Mouse (Mus musculus) heart, embryonic 12.5 days (tissue): ENCODE data around the gene Cops6. TPM values are rescaled to one million over a fixed set of nuclear protein-coding genes. Genes with fewer than 3 reads are reported as not detected.
A peak's percentile ranks its signal among the peaks of the same experiment; 100 is the strongest.

ENCODE experiments used
- ATAC-seq: fragments of 200-750 bp; cut with Nextera tagmentation; 2 replicates; pipeline ENCODE4 v1.8.0; 2017; ENCODE audit warnings: moderate TSS enrichment, moderate library complexity; ENCODE audit not compliant: insufficient number of reproducible peaks, low FRiP score
- H3K27ac ChIP-seq: fragments of 300-500 bp; sonication (generic); 2 replicates; pipeline ENCODE4 v1.5.1; 2016; ENCODE audit warnings: mild to moderate bottlenecking, moderate library complexity; ENCODE audit not compliant: poor library complexity, severe bottlenecking
- H3K27me3 ChIP-seq: fragments of 300-500 bp; sonication (generic); replicated peaks from 2 replicates; pipeline ENCODE4 v1.6.1; 2016; ENCODE audit warnings: mild to moderate bottlenecking, moderate library complexity
- H3K36me3 ChIP-seq: fragments of 300-500 bp; sonication (generic); 2 replicates; pipeline ENCODE4 v1.6.1; 2016; ENCODE audit warnings: mild to moderate bottlenecking, moderate library complexity
- H3K4me1 ChIP-seq: fragments of 300-500 bp; sonication (generic); replicated peaks from 2 replicates; pipeline ENCODE4 v1.6.1; 2016; ENCODE audit warnings: mild to moderate bottlenecking
- H3K4me2 ChIP-seq: fragments of 300-500 bp; sonication (generic); 2 replicates; pipeline ENCODE4 v1.6.1; 2016; ENCODE audit warnings: mild to moderate bottlenecking, moderate library complexity
- H3K4me3 ChIP-seq: fragments of 300-500 bp; sonication (generic); 2 replicates; pipeline ENCODE4 v1.5.1; 2016; ENCODE audit warnings: mild to moderate bottlenecking
- H3K9ac ChIP-seq: fragments of 300-500 bp; sonication (generic); 2 replicates; pipeline ENCODE4 v1.6.1; 2016; ENCODE audit warnings: mild to moderate bottlenecking, moderate library complexity
- H3K9me3 ChIP-seq: fragments of 300-500 bp; sonication (generic); replicated peaks from 2 replicates; pipeline ENCODE4 v1.6.1; 2016; ENCODE audit warnings: mild to moderate bottlenecking, moderate library complexity
- WGBS: fragments of 180-500 bp; shearing (Covaris S2); methylation state at CpG from one replicate; pipeline ENCODE4 v1.1.7; 2016; 5-methylcytosine and 5-hydroxymethylcytosine counted together
- microRNA counts: library from miRNA; unstranded; fragments of <30 nt; microRNA quantifications from one replicate; lab custom pipeline; 2017
- microRNA-seq: library from miRNA; unstranded; fragments of <30 nt; microRNA quantifications from one replicate; pipeline ENCODE4, GENCODE M21; 2017
- polyA plus RNA-seq: library from polyadenylated mRNA; unstranded; fragments of >200 nt; fragmentation: Nextera tagmentation; extraction: Ambion mirVana; gene quantifications from 2 replicates; pipeline ENCODE4 v1.2.1, GENCODE M21; 2016

Cops6 gene
- polyA plus RNA-seq, 1 experiment from 2014 or later = 253 TPM

GRCm38 (mm10) chr5:138193771-138194727 is 33.2 kb downstream of the Cops6 start, which contains the start of gene Mblac1:
Gene Mblac1 (plus strand): TSS chr5:138194314.
- Histone ChIP-seq H3K4me3 (peak within 1 kb of the TSS; percentile 71), H3K4me1 (0 out of 2 replicates have a peak, but pooled peaks cover 3% of the 10 kb centered on the region), H3K9me3 (no peaks in the 10 kb centered on the region), H3K9ac (peak within 1 kb of the TSS; percentile 87), H3K27me3 (no peaks in the 10 kb centered on the region), H3K36me3 (peaks cover 19% of the 10 kb centered on the region), H3K4me2 (peak within 1 kb of the TSS; percentile 87), H3K27ac (peak within 1 kb of the TSS; percentile 84)
- WGBS = 7% methylated on average over 54 of the region's 54 CpGs
- ATAC-seq = peak; percentile 89

DNA sequence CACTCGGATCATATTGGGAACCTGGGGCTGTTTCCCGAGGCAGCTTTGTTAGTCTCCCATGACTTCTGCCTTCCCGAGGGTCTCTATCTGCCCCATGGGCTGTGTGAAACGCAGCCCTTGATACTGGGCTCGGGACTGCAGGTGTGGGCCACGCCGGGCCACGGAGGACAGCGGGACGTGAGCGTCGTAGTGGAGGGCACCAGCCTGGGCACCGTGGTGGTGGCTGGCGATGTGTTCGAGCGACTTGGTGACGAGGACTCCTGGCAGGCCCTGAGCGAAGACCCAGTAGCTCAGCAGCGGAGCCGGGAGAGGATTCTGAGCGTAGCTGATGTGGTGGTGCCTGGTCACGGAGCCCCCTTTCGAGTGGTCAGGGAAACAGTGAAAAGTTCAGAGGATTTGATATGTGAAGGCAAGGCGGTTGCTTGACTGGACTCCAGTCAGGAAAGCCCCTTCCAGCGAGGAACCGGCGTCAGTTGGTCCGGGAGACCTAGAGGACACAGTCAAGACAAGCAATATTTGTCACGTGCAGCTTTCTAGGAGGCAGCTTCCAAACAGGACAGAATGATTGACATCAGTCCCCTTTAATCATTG is 34.0 kb downstream of the Cops6 start:
- 1% methylated on average over 29 of the region's 29 CpGs for WGBS
- peak overlapping the region; percentile 84 for H3K27ac ChIP-seq
- ATAC-seq = peak; percentile 66
- peak overlapping the region; percentile 71 for H3K4me3 ChIP-seq
- no peaks in the 10 kb centered on the region for H3K27me3 ChIP-seq
- peak overlapping the region; percentile 87 for H3K9ac ChIP-seq
- 0 out of 2 replicates have a peak, but pooled peaks cover 3% of the 10 kb centered on the region for H3K4me1 ChIP-seq
- H3K9me3 ChIP-seq = no peaks in the 10 kb centered on the region
- peaks cover 16% of the 10 kb centered on the region for H3K36me3 ChIP-seq
- H3K4me2 ChIP-seq = peak overlapping the region; percentile 87

- H3K27ac ChIP-seq = no peak overlapping the region
- H3K4me1 ChIP-seq = 0 out of 2 replicates have a peak, but pooled peaks cover 3% of the 10 kb centered on the region
- no peak for ATAC-seq
- no peaks in the 10 kb centered on the region for H3K9me3 ChIP-seq
- H3K4me3 ChIP-seq = peak overlapping the region; percentile 71; the same call in 1 of the 2 replicates
- H3K36me3 ChIP-seq = peaks cover 16% of the 10 kb centered on the region
- peak overlapping the region; percentile 87; the same call in 1 of the 2 replicates for H3K9ac ChIP-seq
- 79% methylated on average over 7 of the region's 7 CpGs for WGBS
- H3K4me2 ChIP-seq = peak overlapping the region; percentile 87
- H3K27me3 ChIP-seq = no peaks in the 10 kb centered on the region
Observed at GRCm38 (mm10) chr5:138195463-138195862, 34.6 kb downstream of the Cops6 start.

DNA sequence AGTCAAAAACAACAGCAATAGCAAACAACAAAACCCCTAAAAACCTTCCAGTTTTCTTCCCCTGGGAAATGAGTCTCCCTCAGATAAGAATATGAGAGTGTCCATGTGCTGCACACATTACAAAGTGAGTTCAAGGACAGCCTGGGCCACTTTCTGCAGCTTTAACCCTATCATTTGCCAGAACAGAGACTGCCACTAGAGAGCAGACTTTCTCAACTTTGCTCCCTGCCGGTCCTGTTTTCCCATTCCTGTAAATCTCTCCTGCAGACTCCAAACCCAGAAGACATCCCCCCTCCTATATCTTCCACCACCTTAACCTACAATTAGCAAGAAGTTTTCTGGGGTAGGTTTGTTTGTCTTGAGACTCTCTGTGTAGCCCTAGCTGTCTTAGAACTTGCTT is 38.7 kb downstream of the Cops6 start:
- H3K4me1 ChIP-seq = 0 out of 2 replicates have a peak, but pooled peaks cover 3% of the 10 kb centered on the region
- H3K4me2 ChIP-seq = no peak overlapping the region
- peaks cover 9% of the 10 kb centered on the region for H3K9me3 ChIP-seq
- ATAC-seq = no peak
- no peaks in the 10 kb centered on the region for H3K27me3 ChIP-seq
- whole genome bisulfite sequencing = 11% methylated on average over 1 of the region's 1 CpGs
- no peak overlapping the region for H3K4me3 ChIP-seq
- H3K36me3 ChIP-seq = no peaks in the 10 kb centered on the region
- no peak overlapping the region for H3K27ac ChIP-seq
- H3K9ac ChIP-seq = no peak overlapping the region

- WGBS = 84% methylated on average over 3 of the region's 3 CpGs
- no peak overlapping the region for H3K27ac ChIP-seq
Observed at GRCm38 (mm10) chr5:138202086-138202485, 41.2 kb downstream of the Cops6 start.

GRCm38 (mm10) chr5:138207253-138207652 is 46.4 kb downstream of the Cops6 start:
- H3K36me3 ChIP-seq = no peaks in the 10 kb centered on the region
- H3K27ac ChIP-seq = no peak overlapping the region
- H3K4me2 ChIP-seq = no peak overlapping the region
- H3K9ac ChIP-seq = no peak overlapping the region
- no peaks in the 10 kb centered on the region for H3K4me1 ChIP-seq
- H3K9me3 ChIP-seq = peaks cover 25% of the 10 kb centered on the region
- no peak overlapping the region for H3K4me3 ChIP-seq
- no peaks in the 10 kb centered on the region for H3K27me3 ChIP-seq
- no peak for ATAC-seq
- 73% methylated on average over 1 of the region's 1 CpGs for WGBS

More at GRCm38 (mm10) chr5:138202086-138202485, 41.2 kb downstream of the Cops6 start:
- Histone ChIP-seq H3K9me3 (peaks cover 17% of the 10 kb centered on the region), H3K27me3 (no peaks in the 10 kb centered on the region), H3K4me2 (no peak overlapping the region), H3K36me3 (no peaks in the 10 kb centered on the region), H3K4me3 (no peak overlapping the region), H3K4me1 (no peaks in the 10 kb centered on the region), H3K9ac (no peak overlapping the region)
- ATAC-seq = no peak

GRCm38 (mm10) chr5:138207873-138208272 is 47.0 kb downstream of the Cops6 start:
- no peaks in the 10 kb centered on the region for H3K36me3 ChIP-seq
- no peak overlapping the region for H3K4me2 ChIP-seq
- no peak overlapping the region for H3K27ac ChIP-seq
- H3K9me3 ChIP-seq = peaks cover 25% of the 10 kb centered on the region
- 72% methylated on average over 4 of the region's 4 CpGs for WGBS
- no peak for ATAC-seq
- no peaks in the 10 kb centered on the region for H3K27me3 ChIP-seq
- H3K9ac ChIP-seq = no peak overlapping the region
- no peak overlapping the region for H3K4me3 ChIP-seq
- no peaks in the 10 kb centered on the region for H3K4me1 ChIP-seq

MicroRNA genes within 50 kb of the gene (microRNA counts, 519-probe panel; counts per million panel counts)
- microRNA mmu-miR-106b (lab: Ali Mortazavi, UCI) (5,604 counts per million, percentile 70 among the panel's probes with 10 or more counts), microRNA mmu-miR-25 (lab: Ali Mortazavi, UCI) (7,581 counts per million, percentile 92 among the panel's probes with 10 or more counts), microRNA mmu-miR-93 (lab: Ali Mortazavi, UCI) (5,580 counts per million, percentile 70 among the panel's probes with 10 or more counts)

Small RNA genes within 50 kb of the gene (microRNA-seq; reads per million reads assigned to microRNA genes)
- 5,563 reads per million, percentile 92 among the genes with 10 or more reads in this experiment for gene Mir106b
- gene Mir25 = 562 reads per million, percentile 75 among the genes with 10 or more reads in this experiment
- 9,654 reads per million, percentile 95 among the genes with 10 or more reads in this experiment for gene Mir93

Other genes with a start within 250 kb of the Cops6 start
- gene Cyp3a13, start 239.5 kb upstream of the Cops6 start, polyA plus RNA-seq = 0.08 and 0.09 TPM in 2 replicates
- 0.05 TPM in 1 of 2 replicates, not detected in the other for gene Gjc3, start 198.0 kb upstream of the Cops6 start, polyA plus RNA-seq
- gene Azgp1, start 179.6 kb upstream of the Cops6 start, polyA plus RNA-seq = not detected in 2 replicates
- not detected in 2 replicates for gene Smok3a, start 139.8 kb upstream of the Cops6 start, polyA plus RNA-seq
- gene Smok3b, start 139.6 kb upstream of the Cops6 start, polyA plus RNA-seq = not detected in 2 replicates
- gene Smok3c, start 107.9 kb upstream of the Cops6 start, polyA plus RNA-seq = not detected in 2 replicates
- gene Zkscan1, start 76.0 kb upstream of the Cops6 start, polyA plus RNA-seq = 15.7 and 15.9 TPM in 2 replicates
- gene Zscan21, start 44.2 kb upstream of the Cops6 start, polyA plus RNA-seq = 37.6 and 38.1 TPM in 2 replicates
- 9.9 and 10.0 TPM in 2 replicates for gene Zfp113, start 5.3 kb upstream of the Cops6 start, polyA plus RNA-seq
- gene Ap4m1, start 10.9 kb downstream of the Cops6 start, polyA plus RNA-seq = 12.1 and 12.6 TPM in 2 replicates
- gene Mcm7, start 11.4 kb downstream of the Cops6 start, polyA plus RNA-seq = 136 and 138 TPM in 2 replicates
- gene Taf6, start 26.4 kb downstream of the Cops6 start, polyA plus RNA-seq = 73.9 and 78.5 TPM in 2 replicates
- 26.2 and 26.5 TPM in 2 replicates for gene Cnpy4, start 26.4 kb downstream of the Cops6 start, polyA plus RNA-seq
- gene Mblac1, start 33.2 kb downstream of the Cops6 start, polyA plus RNA-seq = 5.1 and 6.2 TPM in 2 replicates
- gene Nxpe5, start 64.8 kb downstream of the Cops6 start, polyA plus RNA-seq = not detected in 2 replicates
- gene Lamtor4, start 94.4 kb downstream of the Cops6 start, polyA plus RNA-seq = 62.4 and 70.7 TPM in 2 replicates
- 7.9 and 8.0 TPM in 2 replicates for gene BC037034, start 103.0 kb downstream of the Cops6 start, polyA plus RNA-seq
- 0.82 and 0.92 TPM in 2 replicates for gene Gal3st4, start 111.8 kb downstream of the Cops6 start, polyA plus RNA-seq
- 0.04 and 0.09 TPM in 2 replicates for gene Gm43720, start 118.9 kb downstream of the Cops6 start, polyA plus RNA-seq
- gene Gpc2, start 118.9 kb downstream of the Cops6 start, polyA plus RNA-seq = 13.1 and 15.1 TPM in 2 replicates
- 3.3 and 4.5 TPM in 2 replicates for gene Stag3, start 119.2 kb downstream of the Cops6 start, polyA plus RNA-seq
- gene Pvrig, start 180.9 kb downstream of the Cops6 start, polyA plus RNA-seq = 0.15 TPM in 1 of 2 replicates, not detected in the other